Mouse (Mus musculus) natural killer cell, adult 2 months (primary cell): ENCODE results near the gene Vinac1.

ENCODE experiments used
- DNase-seq, 2 experiments: peaks; one replicate each; pipeline ENCODE4 v3.0.0; 2022; ENCODE audit warnings: low spot score in 2 of 2

Vinac1 gene

DNA sequence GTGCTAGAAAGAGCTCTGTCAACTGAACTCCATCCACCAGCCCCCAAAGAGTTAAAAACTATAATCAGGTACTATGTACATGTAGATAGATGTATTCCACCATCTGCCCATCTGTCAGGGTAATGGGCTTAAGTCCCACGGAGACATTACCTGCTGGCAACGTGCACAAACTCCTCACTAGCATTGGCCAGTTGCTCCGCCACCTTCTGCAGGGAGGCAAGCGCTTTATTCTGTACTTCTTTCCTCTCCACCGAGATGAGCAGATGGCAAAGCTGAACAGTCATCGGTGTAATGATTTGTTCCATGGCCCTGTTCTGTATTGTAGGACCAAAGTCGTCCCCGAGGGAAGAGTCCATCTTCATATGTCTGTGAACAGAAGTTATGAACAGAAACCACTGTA is at the start of gene Vinac1:
TSS of gene Vinac1 (minus strand) at position 362 of the 400 bp plus-strand sequence.
- DNase-seq, result no peak

DNA sequence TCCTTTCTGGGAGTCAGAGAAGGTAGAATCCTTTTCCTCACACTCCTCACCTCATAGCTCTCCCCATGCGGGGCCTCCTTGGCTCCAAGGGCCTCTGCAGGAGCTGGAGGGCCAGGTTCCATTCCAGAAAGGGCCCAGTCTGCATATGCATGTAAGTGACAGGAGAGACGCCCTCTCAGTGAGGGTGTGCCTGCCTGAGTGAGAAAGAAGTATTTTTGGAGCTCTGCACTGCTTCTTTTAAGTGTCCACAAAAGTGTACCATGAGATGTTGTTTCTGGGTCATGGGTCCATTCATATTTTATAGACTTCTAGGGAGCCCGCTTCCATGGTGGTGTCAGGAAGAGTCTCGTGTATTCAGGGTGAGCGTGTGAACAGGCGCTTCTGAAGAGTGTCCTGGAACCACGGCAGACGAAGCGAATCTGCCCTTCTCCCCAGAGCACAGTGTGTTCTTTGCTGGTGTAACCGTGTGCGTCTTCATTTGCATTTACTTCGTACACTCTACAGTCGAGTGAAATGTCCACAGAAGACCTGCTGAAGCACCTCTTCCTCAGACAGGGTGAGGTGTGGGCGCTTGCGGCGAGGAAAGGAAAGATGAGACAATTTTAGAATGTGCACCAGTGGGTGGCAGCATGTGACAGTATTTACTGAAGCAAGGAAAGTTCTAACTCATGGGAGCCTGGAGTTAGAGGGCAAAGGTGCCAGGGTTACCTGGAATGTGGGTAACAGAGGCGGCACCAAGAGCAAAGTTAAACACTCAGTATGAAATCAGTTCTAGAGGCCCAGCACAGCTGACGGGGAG is 46.2 kb upstream of the Vinac1 start:
- DNase-seq, result no peak

DNA sequence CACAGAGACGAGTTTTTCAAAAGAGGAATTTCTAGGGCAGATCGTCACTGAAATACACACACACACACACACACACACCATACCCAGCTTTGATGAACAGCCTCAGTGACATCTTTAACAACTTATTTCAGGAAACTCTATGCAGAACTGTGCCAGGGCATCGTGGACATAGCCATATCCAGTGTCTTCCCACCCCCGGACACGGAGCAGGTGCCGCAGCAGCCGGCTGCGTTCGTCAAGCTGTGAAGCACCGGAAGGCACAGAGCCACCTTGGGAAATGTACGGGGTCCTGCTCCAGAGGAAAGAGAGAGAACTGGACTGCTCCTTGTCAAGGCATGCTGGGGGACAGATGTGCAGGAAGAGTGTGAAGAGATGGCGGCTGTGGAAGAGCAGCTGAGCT is 44.8 kb upstream of the Vinac1 start:
- no peak for DNase-seq

DNA sequence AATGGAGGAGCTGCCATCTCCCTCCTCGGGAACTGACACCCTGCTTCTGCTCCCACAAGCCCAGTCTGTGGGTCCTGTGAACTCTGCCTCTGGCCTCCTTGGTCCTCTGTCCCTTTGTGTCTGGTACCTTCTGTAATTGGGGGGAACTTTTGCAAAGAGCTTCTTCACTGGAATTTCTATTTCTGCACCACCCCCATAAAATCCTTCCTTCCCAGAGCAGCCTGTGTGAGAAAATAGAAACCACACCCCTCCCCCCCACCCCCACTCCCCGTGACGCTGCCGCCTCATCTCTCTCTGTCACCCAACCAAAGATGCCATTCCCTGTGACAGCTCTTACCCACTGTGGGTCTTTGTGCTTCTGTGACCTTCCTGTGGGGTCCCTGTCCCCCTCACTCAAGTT is 42.4 kb upstream of the Vinac1 start:
- DNase-seq, result no peak

DNA sequence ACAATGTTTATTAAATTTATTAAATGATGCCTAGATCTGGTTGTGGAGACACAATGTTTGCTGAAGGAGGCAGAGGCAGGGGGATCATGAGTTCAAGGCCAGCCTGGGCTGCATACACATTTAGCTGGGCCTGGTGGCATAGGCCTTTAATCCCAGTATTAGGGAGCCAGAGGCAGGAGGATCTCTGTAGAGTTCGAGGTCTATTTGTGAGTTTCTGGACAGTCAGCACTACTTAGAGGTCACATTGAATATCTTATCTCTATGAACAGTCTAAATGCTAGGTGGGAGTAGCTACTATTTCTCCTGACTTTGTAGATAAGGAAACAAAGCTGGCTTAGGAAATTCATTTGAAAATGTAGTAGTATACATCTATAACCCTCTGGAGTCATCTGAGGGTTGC is 39.5 kb upstream of the Vinac1 start:
- DNase-seq, result no peak

DNA sequence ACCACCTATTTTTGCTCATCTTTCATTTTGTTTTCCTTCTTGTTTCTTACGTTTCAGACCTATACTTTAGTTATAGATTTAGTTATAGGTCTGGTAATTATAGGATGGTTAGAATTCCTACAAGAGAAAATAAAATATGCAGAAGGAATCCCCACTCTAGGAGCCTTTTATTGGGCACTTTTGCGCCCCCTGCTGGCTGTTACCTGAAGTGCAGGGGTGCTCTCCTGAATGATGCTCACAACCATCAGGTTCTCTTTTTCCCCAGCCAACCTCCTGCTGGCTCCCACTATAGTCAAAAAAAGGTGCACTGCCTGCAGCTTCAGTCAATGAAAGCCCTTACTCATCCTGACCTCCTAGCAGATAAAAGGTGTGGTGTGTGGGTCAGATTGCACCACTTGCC is 37.0 kb upstream of the Vinac1 start:
- peak in 1 of 2 experiments; percentile 27 for DNase-seq

DNA sequence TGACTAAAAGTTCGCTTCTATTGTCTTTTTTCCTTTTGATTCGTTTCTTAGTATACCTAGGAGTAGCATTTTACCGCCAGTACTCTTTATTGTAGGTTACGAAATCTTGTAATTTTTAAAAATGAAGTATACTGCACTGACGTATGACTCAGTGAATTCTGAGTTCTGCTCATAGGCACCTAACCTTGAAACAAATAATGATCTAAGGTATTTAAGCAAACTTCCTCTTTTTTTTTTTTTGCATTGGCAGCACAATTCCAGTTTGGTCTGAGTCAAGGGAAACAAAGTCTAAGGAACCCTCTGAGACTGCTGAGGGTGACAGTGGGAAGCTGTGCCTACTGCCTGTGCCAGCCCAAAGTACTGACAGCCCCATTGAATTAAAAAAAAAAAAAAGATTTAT is 35.5 kb upstream of the Vinac1 start:
- no peak for DNase-seq

DNA sequence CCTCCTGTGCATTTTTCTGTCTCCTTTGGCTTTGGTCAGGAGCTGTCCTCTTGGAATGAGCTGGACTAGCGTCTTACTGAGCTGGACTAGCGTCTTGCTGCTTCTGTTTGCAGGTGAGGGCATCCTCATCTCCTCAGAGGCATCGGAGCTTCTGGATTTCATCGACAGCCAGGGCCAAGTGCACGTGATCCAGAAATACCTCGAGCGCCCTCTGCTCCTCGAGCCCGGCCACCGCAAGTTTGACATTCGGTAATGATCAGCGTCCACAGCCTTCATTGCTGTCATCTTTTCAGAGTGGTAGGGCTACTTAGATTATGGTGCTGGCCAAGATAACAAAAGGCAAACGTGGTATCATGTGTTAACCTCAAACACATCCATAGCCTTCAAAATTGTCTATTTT is 33.1 kb upstream of the Vinac1 start:
- no peak for DNase-seq

DNA sequence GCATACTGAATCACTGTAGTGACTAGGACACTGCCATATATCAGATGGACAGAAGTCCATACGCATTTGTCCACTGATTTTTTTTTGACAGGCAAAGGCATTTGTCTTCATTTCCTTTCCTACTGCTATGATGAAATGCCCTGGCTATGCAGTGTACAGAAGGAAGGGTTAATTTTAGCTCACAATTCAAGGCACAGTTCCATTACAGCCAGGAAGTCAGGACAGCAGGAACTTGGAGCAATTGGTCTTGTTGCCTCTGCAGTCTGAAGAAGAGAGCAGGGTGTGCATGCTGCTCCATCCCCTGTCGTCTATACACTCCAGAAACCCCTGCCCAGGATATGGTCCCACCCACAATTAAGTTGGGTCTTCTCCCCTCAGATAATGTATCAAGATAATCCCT is 31.2 kb upstream of the Vinac1 start:
- no peak for DNase-seq

DNA sequence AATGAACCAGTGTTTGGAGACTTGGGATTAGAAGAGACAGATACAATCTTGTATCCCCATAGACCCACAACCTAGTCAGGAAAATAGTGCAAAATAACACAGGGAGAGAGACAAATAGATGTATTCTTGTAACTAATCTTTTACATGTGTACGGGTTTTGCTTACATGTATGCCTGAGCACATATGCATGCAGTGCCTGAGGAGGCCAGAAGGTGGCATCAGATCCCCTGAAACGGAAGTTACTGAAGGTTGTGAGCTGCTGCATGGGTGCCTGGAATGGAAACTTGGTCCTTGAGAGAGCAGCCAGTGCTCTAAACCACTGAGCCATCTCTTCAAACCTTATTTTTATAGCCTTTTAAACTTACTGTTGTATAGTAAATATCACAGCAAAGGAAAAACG is 30.3 kb upstream of the Vinac1 start:
- DNase-seq, result peak in 1 of 2 experiments; percentile 40

DNA sequence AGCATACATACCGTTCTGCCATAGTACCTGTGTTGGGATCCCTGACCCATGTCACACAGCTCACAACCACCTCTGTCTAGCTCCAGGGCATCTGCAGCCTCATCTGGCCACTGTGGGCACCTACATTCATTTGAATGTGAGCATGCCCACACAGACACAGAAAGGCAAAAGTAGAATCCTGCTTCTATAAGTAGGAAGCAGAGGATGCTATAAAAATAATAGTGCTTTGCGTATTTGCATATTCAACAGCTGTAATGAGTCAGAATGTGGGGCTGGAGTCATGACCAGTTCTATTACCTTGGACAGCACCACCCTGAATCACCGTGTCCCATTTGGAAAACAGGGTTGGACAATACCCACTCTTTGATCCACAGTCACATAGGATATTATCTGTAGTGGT is 22.3 kb upstream of the Vinac1 start:
- no peak for DNase-seq

DNA sequence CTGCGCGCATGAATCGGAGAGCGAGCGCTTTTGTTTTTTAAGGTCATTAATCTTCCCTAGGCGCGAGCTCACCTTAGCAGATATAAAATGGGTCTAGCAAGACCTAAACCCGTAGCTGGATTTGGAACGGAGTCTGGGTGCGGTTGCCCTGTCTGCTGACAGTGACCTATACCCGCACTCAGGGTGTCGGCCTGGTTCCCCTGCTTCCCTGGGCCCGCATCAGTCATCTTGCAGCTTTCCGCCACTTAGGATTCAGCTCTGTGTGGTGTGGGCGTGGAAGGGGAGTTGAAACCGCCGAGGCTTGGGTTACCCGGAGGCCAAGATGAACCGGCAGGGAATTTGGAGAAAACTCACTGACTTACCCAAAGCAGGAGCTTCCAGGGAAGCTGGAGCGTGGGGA is 18.4 kb upstream of the Vinac1 start:
- peak; percentile 9 to 15 for DNase-seq

DNA sequence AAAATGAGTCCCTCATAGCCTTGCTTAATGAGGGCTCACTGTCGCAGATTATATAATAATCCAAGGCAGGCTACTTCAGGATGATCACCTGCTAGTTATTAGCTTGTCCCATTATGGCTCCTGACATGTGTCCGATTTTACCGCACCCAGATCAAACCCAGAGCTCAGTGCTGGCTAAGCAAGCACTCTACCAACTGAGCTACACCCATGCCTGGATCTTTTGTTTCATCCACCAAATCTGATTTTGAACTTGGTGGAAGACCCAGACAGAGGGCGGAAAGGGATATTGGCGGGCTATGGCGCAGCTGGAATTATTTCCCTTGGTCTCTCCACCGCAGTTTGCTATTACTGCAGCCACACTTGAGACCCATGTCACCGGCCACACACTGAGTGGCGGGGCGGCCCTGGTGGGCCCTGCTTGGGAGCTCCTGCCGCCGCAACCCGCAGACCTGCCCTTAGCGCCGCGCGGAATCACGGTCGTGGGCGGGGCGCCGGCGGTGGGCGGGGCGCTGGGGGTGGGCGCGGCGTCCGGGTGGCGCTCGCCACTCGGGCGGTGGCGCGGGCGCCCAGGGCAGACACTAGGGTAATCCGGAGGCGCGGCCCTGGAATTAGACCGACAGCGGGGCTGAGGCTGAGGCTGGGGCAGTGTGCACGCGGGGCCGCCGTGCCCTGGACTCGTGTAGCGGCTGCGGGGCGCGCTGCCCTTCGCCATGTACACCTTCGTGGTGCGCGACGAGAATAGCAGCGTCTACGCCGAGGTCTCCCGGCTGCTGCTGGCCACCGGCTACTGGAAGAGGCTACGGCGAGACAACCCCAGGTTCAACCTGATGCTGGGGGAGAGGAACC is 17.7 kb upstream of the Vinac1 start, which contains the start of gene Ttl:
TSS of gene Ttl (plus strand) at position 506 of the 846 bp plus-strand sequence.
- peak; percentile 49 to 65 for DNase-seq

DNA sequence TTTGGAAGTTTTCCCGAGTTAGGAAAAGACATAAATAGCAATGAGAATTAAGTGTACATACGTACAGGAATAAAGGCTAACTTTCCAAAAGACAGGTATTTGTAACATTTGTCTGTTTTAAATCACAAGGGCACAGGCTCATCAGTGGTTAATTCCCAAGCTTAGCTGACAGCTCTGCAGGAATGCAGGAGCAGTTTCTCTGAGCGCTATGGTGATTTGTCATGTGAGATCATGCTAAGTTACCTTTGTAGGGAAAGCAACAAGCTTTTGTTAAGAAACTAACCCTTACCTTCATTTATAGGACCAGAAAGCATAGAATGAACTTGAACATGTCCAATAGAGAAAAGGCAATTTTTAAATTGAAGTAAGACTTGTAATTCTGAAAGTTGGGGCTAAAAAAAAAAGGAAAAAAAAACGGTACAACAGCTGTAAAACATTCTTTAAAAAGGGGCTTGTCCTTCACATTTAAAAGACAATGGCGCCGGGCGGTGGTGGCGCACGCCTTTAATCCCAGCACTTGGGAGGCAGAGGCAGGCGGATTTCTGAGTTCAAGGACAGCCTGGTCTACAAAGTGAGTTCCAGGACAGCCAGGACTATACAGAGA is 13.6 kb upstream of the Vinac1 start:
- DNase-seq, result no peak

DNA sequence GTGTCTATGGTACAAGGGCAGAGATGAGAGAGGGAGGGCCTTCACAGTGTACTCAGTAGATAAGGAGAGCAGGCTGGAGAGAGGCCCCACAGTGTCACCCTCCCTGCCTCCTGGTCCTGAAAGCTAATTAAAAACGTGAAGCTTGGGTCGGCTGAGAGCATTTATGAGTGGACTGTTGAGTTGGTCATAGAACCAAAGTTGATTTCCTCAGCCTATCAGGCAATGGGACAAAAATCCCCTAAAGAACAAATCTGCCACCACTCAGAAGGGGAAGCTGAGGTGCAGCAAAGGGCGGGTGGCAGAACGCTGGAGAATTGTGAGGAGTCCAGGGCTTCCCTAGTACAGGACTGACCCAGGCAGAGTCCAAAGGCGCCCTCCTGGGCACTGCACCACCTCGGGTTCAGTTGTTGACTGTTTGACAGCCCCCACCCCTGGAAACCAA is 10.0 kb upstream of the Vinac1 start:
- no peak for DNase-seq

DNA sequence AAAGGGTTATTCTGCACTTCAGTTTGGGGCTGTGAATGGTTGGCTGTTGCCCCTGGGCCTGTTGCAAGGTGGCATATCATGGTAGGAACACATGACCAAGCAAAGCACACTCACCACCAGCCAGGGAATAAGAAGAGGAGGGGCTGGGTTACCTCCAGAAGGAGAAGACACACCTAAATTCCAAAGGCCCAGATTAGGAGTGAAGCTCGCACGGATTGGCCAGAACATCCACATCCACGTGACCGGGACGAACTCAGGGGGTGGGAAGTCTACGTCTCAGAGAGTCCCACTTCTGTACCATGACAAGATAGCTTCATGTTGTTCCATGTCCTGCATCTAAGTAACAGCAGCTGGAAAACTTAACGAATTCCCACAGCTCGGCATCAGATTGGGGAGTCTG is 9.3 kb upstream of the Vinac1 start:
- no peak for DNase-seq

DNA sequence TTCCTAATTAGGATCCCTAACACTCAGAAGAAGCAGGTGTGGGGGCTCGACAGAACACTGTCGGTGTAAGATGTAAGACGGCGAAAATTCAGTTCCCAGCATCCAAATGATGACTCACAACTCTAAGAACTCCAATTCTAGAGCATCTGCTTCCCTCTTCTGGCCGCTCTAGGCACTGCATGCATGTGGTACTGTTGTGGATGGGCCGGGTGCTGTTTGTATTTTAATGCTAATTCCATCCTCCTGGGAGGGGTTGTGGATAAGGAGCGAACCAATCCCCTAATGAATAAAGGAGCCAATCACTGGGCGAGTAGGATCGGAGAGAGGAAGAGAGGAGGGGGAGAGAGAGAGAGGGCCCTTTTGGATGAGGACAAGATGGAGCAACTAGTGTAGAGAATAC is 8.6 kb upstream of the Vinac1 start:
- DNase-seq, result peak in 1 of 2 experiments; percentile 28

DNA sequence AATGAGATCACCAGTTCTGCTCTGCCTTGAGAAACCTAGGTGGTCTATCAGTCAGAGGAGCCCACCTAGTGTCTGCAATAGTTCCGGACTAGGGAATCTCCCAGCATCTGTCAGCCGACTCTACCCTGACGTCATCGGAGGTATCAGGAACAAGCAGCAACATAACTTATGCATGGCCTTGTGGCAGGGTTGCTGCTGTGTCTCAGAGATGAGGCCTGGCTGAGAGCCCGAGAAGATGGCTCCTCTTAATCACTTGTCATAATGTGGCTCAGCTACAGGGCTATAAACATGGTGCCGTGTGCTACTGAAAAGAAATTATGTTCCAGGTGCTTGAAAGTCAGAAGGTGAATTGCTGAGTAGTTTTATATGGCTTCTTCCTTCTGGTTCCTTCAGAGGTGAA is 7.8 kb upstream of the Vinac1 start:
- no peak for DNase-seq

DNA sequence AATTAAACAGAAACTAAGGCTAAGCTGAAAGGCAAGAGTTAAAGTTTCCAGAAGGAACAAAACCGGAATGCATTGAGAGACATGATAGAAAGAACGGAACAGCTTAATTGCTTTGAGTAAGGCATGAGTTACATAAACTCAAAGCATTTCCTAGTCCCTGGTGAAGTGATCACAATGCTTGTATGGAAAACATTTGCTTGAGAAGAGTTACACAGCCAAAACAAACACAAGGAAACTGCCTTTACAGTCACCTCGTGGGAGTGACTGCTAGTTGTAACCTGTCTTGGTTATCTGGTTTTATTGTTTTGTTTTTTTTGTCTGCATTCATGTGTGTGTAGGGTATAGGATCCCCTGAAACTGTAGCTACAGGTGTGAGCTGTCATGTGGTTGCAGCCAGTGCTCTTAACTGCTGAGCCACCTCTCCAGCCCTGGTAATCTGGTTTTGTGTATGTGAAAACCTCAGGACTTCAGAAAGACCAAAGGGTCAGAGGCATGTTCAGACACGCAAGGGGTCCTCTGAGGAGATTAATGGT is 4.5 kb upstream of the Vinac1 start:
- no peak for DNase-seq

DNA sequence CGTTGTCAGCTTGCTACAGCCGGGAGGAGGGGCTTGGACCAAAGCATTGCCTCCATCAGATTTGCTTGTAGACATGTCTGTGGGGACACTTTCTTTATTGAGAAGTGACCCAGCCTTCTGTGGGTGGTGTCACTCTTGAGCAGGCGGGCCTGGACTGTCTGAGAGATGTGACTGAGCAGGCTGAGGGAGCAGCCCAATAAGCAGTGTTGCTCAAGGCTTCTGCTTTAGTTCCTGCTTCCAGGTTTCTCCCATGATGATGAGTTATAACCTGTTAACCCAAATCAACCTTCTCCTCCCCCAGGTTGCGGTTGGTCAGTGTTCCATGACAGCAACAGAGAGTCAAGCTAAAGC is 1.2 kb downstream of the Vinac1 start:
- DNase-seq, result no peak

DNA sequence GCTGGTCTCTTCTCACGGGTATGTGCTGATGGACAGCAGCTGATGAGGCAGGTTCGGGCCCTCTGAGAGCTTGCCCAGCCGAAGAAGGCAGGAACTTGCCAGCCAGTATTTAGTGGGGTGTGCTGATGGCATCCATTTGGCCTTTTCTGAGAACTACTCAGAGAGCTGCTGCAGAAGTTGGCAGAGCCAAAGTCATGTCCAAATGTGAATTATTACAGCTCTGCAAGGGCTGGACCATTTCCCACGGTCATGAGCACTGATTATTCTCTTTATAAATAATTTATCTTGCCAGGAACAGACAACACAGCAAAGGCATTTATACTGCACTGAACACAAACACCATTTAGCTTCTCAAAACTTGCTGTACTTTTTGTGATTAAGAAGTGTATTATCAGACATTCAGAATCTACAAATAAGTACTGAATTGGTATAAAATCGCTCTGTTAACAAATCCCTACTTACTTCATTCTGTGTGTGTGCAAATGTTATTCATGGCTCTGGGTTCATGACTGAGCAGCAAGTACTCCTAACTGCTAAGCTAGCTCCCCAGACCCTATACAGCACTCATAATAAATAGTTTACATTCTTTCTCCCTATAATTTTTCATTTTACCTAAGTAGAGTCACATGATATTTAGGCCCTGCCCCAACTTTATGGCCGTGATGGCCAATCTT is 1.7 kb downstream of the Vinac1 start:
- DNase-seq, result no peak

DNA sequence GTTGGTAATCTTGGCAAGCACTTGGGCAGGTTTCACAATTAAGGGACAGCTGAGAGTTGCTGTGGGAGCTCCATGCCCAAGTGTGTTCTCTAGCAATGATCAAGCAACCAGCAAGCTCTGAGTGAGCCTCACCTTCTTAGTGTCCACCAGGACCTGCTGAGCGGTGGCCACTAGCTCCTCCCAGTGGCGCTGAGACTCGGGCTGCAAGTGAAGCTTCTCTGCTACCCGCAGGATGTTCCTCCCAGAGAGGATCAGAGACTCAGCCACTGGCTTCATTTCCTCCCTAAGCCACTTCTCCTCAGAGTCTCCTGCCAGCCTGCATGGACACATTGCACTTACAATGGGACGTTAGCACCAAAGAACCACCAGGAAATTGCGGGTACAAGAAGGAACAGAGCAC is 7.4 kb downstream of the Vinac1 start:
- no peak for DNase-seq
